Mouse (Mus musculus) MEL (cell line): ENCODE data around the gene Kcnh6. TPM values are rescaled to one million over a fixed set of nuclear protein-coding genes. Genes with fewer than 3 reads are reported as not detected.

ENCODE experiments used
- DNase-seq: peaks from one replicate; pipeline ENCODE4 v3.0.0; 2011; ENCODE audit warnings: low read depth, low spot score
- H3K27ac ChIP-seq: 2 replicates; pipeline ENCODE4 v1.5.1; 2012; ENCODE audit warnings: low read depth, mild to moderate bottlenecking, control low read depth, low read length, moderate library complexity; ENCODE audit not compliant: control insufficient read depth
- H3K27me3 ChIP-seq, 2 experiments: fragments of 150-350 bp in 1 of 2; sonication (generic) in 1 of 2; 2 replicates each; pipeline ENCODE4 v1.6.1; 2012; ENCODE audit warnings: low read length in 2 of 2, mild to moderate bottlenecking in 2 of 2, improper control_type of control experiment in 1 of 2, moderate library complexity in 1 of 2; ENCODE audit not compliant: insufficient read depth in 2 of 2, control insufficient read depth in 1 of 2
- H3K36me3 ChIP-seq, 2 experiments: 2 replicates each; pipeline ENCODE4 v1.6.1; 2012 to 2014; ENCODE audit warnings: low read length in 2 of 2, improper control_type of control experiment in 1 of 2, inconsistent platforms in 1 of 2, mild to moderate bottlenecking in 1 of 2; ENCODE audit not compliant: insufficient read depth in 2 of 2, control insufficient read depth in 1 of 2
- H3K4me1 ChIP-seq, 2 experiments: fragments of 150-350 bp in 1 of 2; sonication (generic) in 1 of 2; 2 replicates each; pipeline ENCODE4 v1.6.1; 2012; ENCODE audit warnings: low read length in 2 of 2, improper control_type of control experiment in 1 of 2, mild to moderate bottlenecking in 1 of 2; ENCODE audit not compliant: insufficient read depth in 2 of 2, control insufficient read depth in 1 of 2
- H3K4me3 ChIP-seq, 2 experiments: fragments of 150-350 bp in 1 of 2; sonication (generic) in 1 of 2; 2 replicates each; pipeline ENCODE4 v1.5.1; 2012; ENCODE audit warnings: low read depth in 2 of 2, low read length in 2 of 2, mild to moderate bottlenecking in 2 of 2, moderate library complexity in 2 of 2, control low read depth in 1 of 2, improper control_type of control experiment in 1 of 2; ENCODE audit not compliant: control insufficient read depth in 1 of 2, insufficient read depth in 1 of 2
- H3K79me2 ChIP-seq: 2 replicates; pipeline ENCODE4 v1.6.1; 2012; ENCODE audit warnings: mild to moderate bottlenecking, low read length, moderate library complexity; ENCODE audit not compliant: control insufficient read depth, poor library complexity, insufficient read depth
- H3K9ac ChIP-seq: 2 replicates; pipeline ENCODE4 v1.6.1; 2012; ENCODE audit warnings: low read depth, mild to moderate bottlenecking, control low read depth, low read length, moderate library complexity; ENCODE audit not compliant: control insufficient read depth, poor library complexity, severe bottlenecking
- H3K9me3 ChIP-seq: fragments of 150-350 bp; sonication (generic); replicated peaks from 2 replicates; pipeline ENCODE4 v1.6.1; 2012; ENCODE audit warnings: mild to moderate bottlenecking, low read length, improper control_type of control experiment, moderate library complexity; ENCODE audit not compliant: insufficient read depth
- BHLHE40 ChIP-seq: IDR thresholded peaks from 2 replicates; pipeline ENCODE4 v1.6.1; 2012; ENCODE audit warnings: low read depth, mild to moderate bottlenecking, inconsistent platforms, low read length, improper control_type of control experiment, borderline replicate concordance
- CHD2 ChIP-seq: IDR thresholded peaks from 2 replicates; pipeline ENCODE4 v1.6.1; 2011; ENCODE audit warnings: low read length, improper control_type of control experiment
- CTCF ChIP-seq, 3 experiments: IDR thresholded peaks in 2 of 3; conservative IDR thresholded peaks in 1 of 3; 2 replicates each; pipeline ENCODE4 v1.5.1; 2011 to 2012; ENCODE audit warnings: low read length in 3 of 3, low read depth in 2 of 3, mild to moderate bottlenecking in 2 of 3, improper control_type of control experiment in 1 of 3, inconsistent platforms in 1 of 3, mixed read lengths in 1 of 3, moderate library complexity in 1 of 3; ENCODE audit not compliant: control insufficient read depth in 1 of 3, insufficient read depth in 1 of 3, poor library complexity in 1 of 3, severe bottlenecking in 1 of 3
- E2F4 ChIP-seq: IDR thresholded peaks from 2 replicates; pipeline ENCODE4 v1.6.1; 2011; ENCODE audit warnings: low read depth, low read length, improper control_type of control experiment, borderline replicate concordance
- ELF1 ChIP-seq: IDR thresholded peaks from 2 replicates; pipeline ENCODE4 v1.6.1; 2014; ENCODE audit warnings: low read depth, mild to moderate bottlenecking, inconsistent platforms, low read length, improper control_type of control experiment, moderate library complexity
- EP300 ChIP-seq, 2 experiments: IDR thresholded peaks; 2 replicates each; pipeline ENCODE4 v1.6.1; 2011; ENCODE audit warnings: improper control_type of control experiment in 2 of 2, low read length in 2 of 2, low read depth in 1 of 2, mild to moderate bottlenecking in 1 of 2
- ETS1 ChIP-seq: IDR thresholded peaks from 2 replicates; pipeline ENCODE4 v1.6.1; 2012; ENCODE audit warnings: low read depth, mild to moderate bottlenecking, inconsistent platforms, low read length, improper control_type of control experiment, moderate library complexity
- GATA1 ChIP-seq: IDR thresholded peaks from 2 replicates; pipeline ENCODE4 v1.6.1; 2011; ENCODE audit warnings: low read depth, low read length, improper control_type of control experiment
- HCFC1 ChIP-seq: IDR thresholded peaks from 2 replicates; pipeline ENCODE4 v1.6.1; 2012; ENCODE audit warnings: low read depth, mild to moderate bottlenecking, inconsistent platforms, low read length, improper control_type of control experiment, moderate library complexity
- JUND ChIP-seq: IDR thresholded peaks from 2 replicates; pipeline ENCODE4 v1.6.1; 2011; ENCODE audit warnings: low read depth, mild to moderate bottlenecking, improper control_type of control experiment, low read length
- MAFK ChIP-seq: IDR thresholded peaks from 2 replicates; pipeline ENCODE4 v1.6.1; 2011; ENCODE audit warnings: low read depth, mild to moderate bottlenecking, low read length, improper control_type of control experiment, borderline replicate concordance
- MEF2A ChIP-seq: IDR thresholded peaks from 2 replicates; pipeline ENCODE4 v1.6.1; 2014; ENCODE audit warnings: low read depth, mild to moderate bottlenecking, inconsistent platforms, low read length, improper control_type of control experiment; ENCODE audit not compliant: poor library complexity, insufficient replicate concordance, severe bottlenecking; ENCODE audit errors: extremely low read depth
- MYB ChIP-seq: IDR thresholded peaks from 2 replicates; pipeline ENCODE4 v1.6.1; 2011; ENCODE audit warnings: mild to moderate bottlenecking, low read depth, low read length, improper control_type of control experiment
- MYC ChIP-seq: IDR thresholded peaks from 2 replicates; pipeline ENCODE4 v1.6.1; 2011; ENCODE audit warnings: low read depth, mild to moderate bottlenecking, low read length, improper control_type of control experiment, moderate library complexity
- NELFE ChIP-seq: IDR thresholded peaks from 2 replicates; pipeline ENCODE4 v1.6.1; 2011; ENCODE audit warnings: low read depth, low read length, improper control_type of control experiment
- NRF1 ChIP-seq: IDR thresholded peaks from 2 replicates; pipeline ENCODE4 v1.6.1; 2014; ENCODE audit warnings: low read depth, mild to moderate bottlenecking, inconsistent platforms, low read length, improper control_type of control experiment, moderate library complexity; ENCODE audit not compliant: poor library complexity, insufficient read depth, severe bottlenecking
- POLR2A ChIP-seq, 2 experiments: IDR thresholded peaks; 2 replicates each; pipeline ENCODE4 v1.6.1; 2011 to 2012; ENCODE audit warnings: low read length in 2 of 2, mild to moderate bottlenecking in 2 of 2, control low read depth in 1 of 2, improper control_type of control experiment in 1 of 2, low read depth in 1 of 2, moderate library complexity in 1 of 2; ENCODE audit not compliant: control insufficient read depth in 1 of 2, insufficient read depth in 1 of 2, poor library complexity in 1 of 2
- POLR2AphosphoS2 ChIP-seq: IDR thresholded peaks from 2 replicates; pipeline ENCODE4 v1.6.1; 2011; ENCODE audit warnings: low read length, improper control_type of control experiment
- POLR2AphosphoS5 ChIP-seq: IDR thresholded peaks from 2 replicates; pipeline ENCODE4 v1.6.1; 2012; ENCODE audit warnings: low read depth, borderline replicate concordance, mild to moderate bottlenecking, inconsistent platforms, low read length, moderate library complexity, mixed read lengths
- RAD21 ChIP-seq: IDR thresholded peaks from 2 replicates; pipeline ENCODE4 v1.6.1; 2011; ENCODE audit warnings: mild to moderate bottlenecking, low read depth, low read length, improper control_type of control experiment
- RCOR1 ChIP-seq: IDR thresholded peaks from 2 replicates; pipeline ENCODE4 v1.6.1; 2012; ENCODE audit warnings: low read depth, mild to moderate bottlenecking, inconsistent platforms, low read length, improper control_type of control experiment
- SIN3A ChIP-seq: IDR thresholded peaks from 2 replicates; pipeline ENCODE4 v1.6.1; 2012; ENCODE audit warnings: low read length, improper control_type of control experiment, inconsistent platforms
- TCF12 ChIP-seq: IDR thresholded peaks from 2 replicates; pipeline ENCODE4 v1.6.1; 2014; ENCODE audit warnings: low read depth, mild to moderate bottlenecking, inconsistent platforms, low read length, improper control_type of control experiment, moderate library complexity
- UBTF ChIP-seq: IDR thresholded peaks from 2 replicates; pipeline ENCODE4 v1.6.1; 2012; ENCODE audit warnings: low read depth, mild to moderate bottlenecking, inconsistent platforms, low read length, improper control_type of control experiment, moderate library complexity, borderline replicate concordance; ENCODE audit not compliant: insufficient read depth
- USF1 ChIP-seq: IDR thresholded peaks from 2 replicates; pipeline ENCODE4 v1.6.1; 2014; ENCODE audit warnings: low read depth, mild to moderate bottlenecking, inconsistent platforms, low read length, improper control_type of control experiment, moderate library complexity
- ZNF384 ChIP-seq: IDR thresholded peaks from 2 replicates; pipeline ENCODE4 v1.6.1; 2012; ENCODE audit warnings: low read depth, mild to moderate bottlenecking, inconsistent platforms, low read length, improper control_type of control experiment
- polyA plus RNA-seq, 2 experiments: library from polyadenylated mRNA; stranded (reverse) in 1 of 2; unstranded in 1 of 2; fragments of >175 nt in 1 of 2; fragments of >200 nt in 1 of 2; gene quantifications; 2 replicates each; pipeline versions ENCODE4 v1.2.1 to v1.2.4; 2012; ENCODE audit warnings: low replicate concordance in 2 of 2, low read depth in 1 of 2; ENCODE audit not compliant: insufficient read length in 2 of 2, insufficient read depth in 1 of 2, missing spikeins in 1 of 2
- total RNA-seq: library from RNA; depleted of rRNA; stranded (reverse); fragments of 300-350 nt; gene quantifications from 2 replicates; pipeline ENCODE4 v1.2.3, GENCODE M21; 2012

The Kcnh6 gene
- total and polyA plus RNA-seq, 3 experiments = 0.04 to 0.07 TPM; not detected in 1

DNA sequence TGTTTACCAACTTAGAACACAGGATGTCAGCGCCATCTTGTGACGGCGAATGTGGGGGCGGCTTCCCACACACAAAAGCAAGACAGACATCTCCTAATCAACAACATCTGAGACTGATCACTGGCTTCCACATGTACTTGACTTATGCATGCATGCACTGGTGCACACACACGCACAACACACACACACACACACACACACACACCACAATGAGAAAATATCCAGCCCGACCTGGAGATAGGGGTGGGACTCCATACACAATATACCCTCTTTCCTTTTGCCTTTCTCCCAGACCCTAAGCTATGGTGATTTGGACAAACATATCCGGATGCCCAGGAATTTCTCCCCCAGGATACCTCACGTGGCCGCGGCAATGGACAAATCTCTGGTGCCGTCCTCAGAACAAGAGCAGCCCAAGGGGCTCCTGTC is 25.6 kb downstream of the Kcnh6 start:
- no peaks in the 10 kb centered on the region for H3K27me3 ChIP-seq
- no peak overlapping the region for H3K4me3 ChIP-seq
- no peaks in the 10 kb centered on the region for H3K9me3 ChIP-seq
- TF ChIP-seq MEF2A = no peak
- no peak for TF ChIP-seq BHLHE40
- no peak for TF ChIP-seq UBTF
- TF ChIP-seq GATA1 = no peak
- no peak for TF ChIP-seq NRF1
- no peak for TF ChIP-seq POLR2AphosphoS2
- TF ChIP-seq E2F4 = no peak
- TF ChIP-seq POLR2AphosphoS5 = no peak
- no peak for TF ChIP-seq RCOR1
- TF ChIP-seq ZNF384 = no peak
- TF ChIP-seq CTCF (IDR thresholded peaks at IDR 0.05 in 2 of 3, conservative IDR thresholded peaks at IDR 0.05 in 1 of 3; ENCODE audit: control insufficient read depth in 1 of 3, insufficient read depth in 1 of 3, low read depth in 2 of 3, low read length in 3 of 3, poor library complexity in 1 of 3, severe bottlenecking in 1 of 3) = no peak
- no peak for TF ChIP-seq JUND
- no peak for TF ChIP-seq ELF1
- TF ChIP-seq SIN3A = no peak
- H3K9ac ChIP-seq = no peak overlapping the region
- peaks cover 0 to 25% of the 10 kb centered on the region in 2 experiments; a peak in 2 of 4 replicates for H3K36me3 ChIP-seq
- H3K79me2 ChIP-seq = peaks cover 21% of the 10 kb centered on the region
- peaks cover 14 to 22% of the 10 kb centered on the region in 2 experiments for H3K4me1 ChIP-seq
- no peak overlapping the region for H3K27ac ChIP-seq
- no peak for DNase-seq

DNA sequence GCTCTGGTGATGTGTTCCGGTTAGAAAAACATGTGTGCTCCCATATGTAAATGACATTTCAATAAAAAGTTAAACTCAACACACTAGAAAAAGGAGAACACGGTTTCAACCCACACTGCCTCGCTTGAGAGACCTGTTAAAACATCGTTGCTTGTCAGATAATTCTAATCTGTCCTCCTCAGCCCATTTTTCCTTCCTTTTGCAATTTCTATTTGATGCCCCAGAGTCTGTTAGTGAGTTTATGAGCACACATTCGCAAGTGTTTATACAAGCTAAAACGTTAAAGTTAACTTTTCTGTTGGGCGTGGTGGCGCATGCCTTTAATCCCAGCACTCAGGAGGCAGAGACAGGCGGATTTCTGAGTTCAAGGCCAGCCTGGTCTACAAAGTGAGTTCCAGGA is 27.1 kb downstream of the Kcnh6 start:
- peaks cover 0 to 38% of the 10 kb centered on the region in 2 experiments; a peak in 3 of 4 replicates for H3K36me3 ChIP-seq
- no peaks in the 10 kb centered on the region for H3K9me3 ChIP-seq
- H3K9ac ChIP-seq = no peak overlapping the region
- peak; percentile 90 for DNase-seq
- peaks cover 14 to 35% of the 10 kb centered on the region in 2 experiments for H3K4me1 ChIP-seq
- peaks cover 34% of the 10 kb centered on the region for H3K79me2 ChIP-seq
- H3K27ac ChIP-seq = peak overlapping the region; percentile 89
- no peaks in the 10 kb centered on the region for H3K27me3 ChIP-seq
- H3K4me3 ChIP-seq = no peak overlapping the region
- TF ChIP-seq E2F4 = 0 out of 2 replicates have a peak, but pooled peaks have one; percentile 30
- TF ChIP-seq CHD2 = no peak
- TF ChIP-seq GATA1 = peak; percentile 93
- 0 out of 2 replicates have a peak, but pooled peaks have one; percentile 37 for TF ChIP-seq MAFK
- no peak for TF ChIP-seq RAD21
- peak; percentile 79 for TF ChIP-seq SIN3A
- TF ChIP-seq ETS1 = peak; percentile 81
- TF ChIP-seq EP300 (IDR thresholded peaks at IDR 0.05; ENCODE audit: low read depth in 1 of 2, low read length in 2 of 2) = peak; percentile 95 to 96
- 0 out of 2 replicates have a peak, but pooled peaks have one; percentile 7 for TF ChIP-seq NRF1
- no peak for TF ChIP-seq USF1
- TF ChIP-seq ELF1 = peak; percentile 39
- no peak for TF ChIP-seq ZNF384
- TF ChIP-seq POLR2AphosphoS5 = no peak
- peak; percentile 61; the same call in 1 of the 2 replicates for TF ChIP-seq POLR2AphosphoS2
- peak; percentile 53 for TF ChIP-seq HCFC1
- TF ChIP-seq UBTF = no peak
- TF ChIP-seq MYC = peak; percentile 85; the same call in 1 of the 2 replicates
- peak; percentile 58 for TF ChIP-seq RCOR1
- 0 out of 2 replicates have a peak, but pooled peaks have one; percentile 23 for TF ChIP-seq BHLHE40
- peak; percentile 42; the same call in 1 of the 2 replicates for TF ChIP-seq JUND
- TF ChIP-seq MYB = peak; percentile 84
- no peak for TF ChIP-seq MEF2A
- TF ChIP-seq CTCF (IDR thresholded peaks at IDR 0.05 in 2 of 3, conservative IDR thresholded peaks at IDR 0.05 in 1 of 3; ENCODE audit: control insufficient read depth in 1 of 3, insufficient read depth in 1 of 3, low read depth in 2 of 3, low read length in 3 of 3, poor library complexity in 1 of 3, severe bottlenecking in 1 of 3) = no peak
- TF ChIP-seq NELFE = peak; percentile 32; the same call in 1 of the 2 replicates
- TF ChIP-seq TCF12 = peak; percentile 95
- TF ChIP-seq POLR2A (IDR thresholded peaks at IDR 0.05; ENCODE audit: control insufficient read depth in 1 of 2, insufficient read depth in 1 of 2, low read depth in 1 of 2, low read length in 2 of 2, poor library complexity in 1 of 2) = no peak; a peak in 1 of 4 replicates
